Mouse (Mus musculus) brain, embryonic 14.5 days (tissue): ENCODE measurements at regions not wholly inside any gene's neighbourhood (a gene's known extent, or its start where the extent isn't known, plus 50 kb on each side); places are given as distances from the start of the nearest gene placed in this dataset.

Experiments
- DNase-seq: peaks from one replicate; pipeline ENCODE4 v3.0.0-alpha.2; 2011; ENCODE audit warnings: low read depth
- CTCF ChIP-seq: fragments of 200-500 bp; IDR thresholded peaks from 2 replicates; pipeline ENCODE4 v1.5.1; 2012; ENCODE audit warnings: inconsistent platforms, mild to moderate bottlenecking, moderate library complexity, borderline replicate concordance; ENCODE audit not compliant: insufficient read depth, insufficient read length; ENCODE audit errors: extremely low read depth
- POLR2A ChIP-seq: fragments of 200-500 bp; IDR thresholded peaks from 2 replicates; pipeline ENCODE4 v1.6.1; 2012; ENCODE audit warnings: mild to moderate bottlenecking, inconsistent platforms, borderline replicate concordance; ENCODE audit not compliant: poor library complexity, insufficient read depth, insufficient read length, severe bottlenecking; ENCODE audit errors: extremely low read depth

DNA sequence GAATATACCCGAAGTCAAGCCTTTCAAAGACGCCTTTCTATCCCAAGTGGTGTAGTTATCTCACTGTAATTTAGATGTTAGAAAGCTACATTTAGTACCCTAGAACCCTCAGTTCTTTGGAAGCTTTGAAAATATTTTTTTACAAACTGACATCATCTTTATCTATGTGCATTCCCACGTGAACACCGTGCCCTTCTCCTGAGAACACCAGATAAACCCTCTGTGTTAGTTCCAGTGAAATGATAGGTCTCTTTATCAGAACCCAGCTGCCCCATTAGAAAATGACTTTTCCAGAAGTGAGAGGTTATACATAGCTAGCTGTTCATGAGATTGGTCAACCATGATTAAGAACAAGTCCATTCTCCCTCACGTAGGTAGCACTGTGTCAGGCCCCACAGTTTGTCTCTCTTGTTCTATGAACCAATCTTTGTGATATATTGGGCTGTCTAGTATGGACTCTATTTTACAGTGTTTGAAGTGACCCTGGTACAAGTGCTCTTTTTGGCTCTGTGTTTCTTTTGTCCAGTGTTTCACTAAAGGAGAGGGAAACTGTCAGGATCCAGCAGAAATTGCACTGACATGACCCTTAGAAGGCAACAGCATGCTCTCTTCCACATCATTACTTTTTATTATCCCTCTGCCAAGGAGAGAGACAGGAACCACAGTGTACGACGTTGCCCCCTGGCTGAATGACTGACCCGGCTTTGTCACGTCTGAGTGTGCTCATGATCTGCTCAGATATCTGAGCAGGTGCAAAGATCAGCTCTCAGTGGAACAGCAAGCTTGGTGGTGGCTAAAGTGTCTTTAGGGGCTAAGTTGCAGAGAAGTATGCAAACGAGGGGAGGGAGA lies 1717.9 kb upstream of the Gm7489 start:
- TF ChIP-seq CTCF (no peak), POLR2A (no peak)
- no peak for DNase-seq

DNA sequence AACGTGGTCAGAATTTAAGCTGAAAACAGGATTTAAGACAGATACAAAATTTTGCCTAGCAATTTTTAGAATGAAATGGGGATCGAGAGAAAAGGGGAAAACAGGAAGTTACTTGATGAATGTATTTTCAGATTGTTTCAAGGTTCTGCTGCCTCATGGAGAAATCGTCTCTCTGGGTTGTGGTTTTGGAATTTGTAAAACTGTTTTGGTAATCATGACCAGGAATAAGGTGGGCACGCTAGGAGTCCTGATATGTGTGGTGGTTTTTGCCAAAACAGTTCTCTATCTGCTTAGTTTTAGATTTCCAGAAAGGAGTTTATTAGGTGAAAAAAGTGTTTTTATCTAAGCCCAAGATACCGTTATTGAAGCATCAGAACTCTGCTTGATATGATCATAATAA lies 1716.9 kb upstream of the Gm7489 start:
- DNase-seq: no peak
- TF ChIP-seq CTCF (no peak), POLR2A (no peak)

DNA sequence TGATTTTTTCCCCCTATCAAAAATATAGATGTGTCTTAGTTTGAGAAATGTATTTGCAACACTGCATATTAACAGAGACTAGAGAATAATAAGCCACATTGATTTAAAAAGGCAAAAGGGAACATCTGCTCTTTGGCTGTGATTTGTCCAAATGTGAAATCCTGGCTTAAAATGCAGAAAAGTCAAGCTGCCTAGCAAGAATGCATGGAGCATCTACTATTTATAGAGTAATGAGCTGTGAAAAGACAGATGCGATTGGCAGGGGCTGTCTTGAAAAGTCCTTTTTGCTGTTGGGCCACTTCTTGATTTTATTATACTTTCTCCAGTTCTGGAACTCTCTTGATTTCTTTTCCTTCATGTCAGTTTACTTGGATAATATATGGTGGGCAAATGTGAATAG lies 1707.8 kb upstream of the Gm7489 start:
- no peak for TF ChIP-seq POLR2A
- no peak for TF ChIP-seq CTCF

DNA sequence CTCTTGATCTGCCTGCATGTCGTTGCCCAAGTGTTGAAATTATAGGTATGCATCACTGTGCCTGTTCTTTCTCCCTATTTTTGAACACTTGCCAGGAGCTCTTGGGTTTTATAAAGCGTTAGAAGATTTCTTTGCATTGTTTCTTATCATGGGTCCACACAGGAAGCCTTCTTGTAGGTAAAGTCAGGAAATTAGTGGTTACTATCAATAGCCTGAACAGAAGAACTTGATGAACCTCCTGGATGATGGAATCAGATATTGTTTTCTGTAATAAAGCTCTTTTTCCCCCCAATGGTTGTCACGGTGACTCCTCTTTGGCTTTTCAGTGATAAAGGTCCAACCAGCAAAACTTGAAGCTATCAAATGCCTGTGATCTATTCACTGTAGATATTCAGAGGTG lies 1706.0 kb upstream of the Gm7489 start:
- no peak for DNase-seq
- TF ChIP-seq POLR2A (no peak), CTCF (no peak)

More for the DNA sequence above, 1707.8 kb upstream of the Gm7489 start:
- no peak for DNase-seq

DNA sequence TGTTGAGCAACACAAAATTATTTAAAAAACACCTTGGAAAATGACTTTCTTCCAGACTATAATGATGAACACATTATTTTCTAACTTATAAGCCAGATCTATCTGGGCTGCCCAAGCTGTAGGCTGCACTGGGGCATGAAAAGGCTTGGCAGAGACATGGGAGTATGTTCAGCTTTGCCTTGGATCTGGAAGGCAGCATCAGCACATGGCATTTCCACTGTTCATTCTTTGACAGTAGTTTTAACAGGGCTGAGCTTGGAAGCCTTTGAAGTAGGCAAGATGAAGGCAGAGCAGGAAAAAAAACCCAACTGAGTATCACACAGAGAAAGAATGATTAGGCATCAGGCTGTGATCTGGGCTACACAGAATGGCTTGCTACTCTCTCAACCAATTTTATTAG lies 1705.3 kb upstream of the Gm7489 start:
- TF ChIP-seq POLR2A: no peak
- no peak for TF ChIP-seq CTCF
- DNase-seq: peak; percentile 47

DNA sequence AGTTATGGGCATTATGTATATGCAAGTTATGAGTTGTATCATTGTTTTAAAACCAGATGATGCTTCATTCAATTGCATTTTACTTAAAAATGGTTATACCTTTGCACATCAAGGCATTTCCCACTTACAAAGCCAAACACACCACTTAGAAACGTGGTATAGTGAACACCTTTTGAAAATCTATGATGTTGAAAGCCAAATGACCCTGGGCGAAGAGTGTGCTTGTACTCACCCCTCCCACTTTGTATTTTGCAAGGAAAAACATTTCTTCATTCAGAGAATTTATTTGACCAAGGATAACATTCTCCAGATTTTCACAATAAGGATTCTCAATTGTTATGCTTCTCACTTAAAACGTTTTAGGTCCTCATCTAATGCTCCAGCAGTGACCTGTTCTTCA lies 1693.5 kb upstream of the Gm7489 start:
- TF ChIP-seq CTCF (no peak), POLR2A (no peak)
- DNase-seq: no peak

DNA sequence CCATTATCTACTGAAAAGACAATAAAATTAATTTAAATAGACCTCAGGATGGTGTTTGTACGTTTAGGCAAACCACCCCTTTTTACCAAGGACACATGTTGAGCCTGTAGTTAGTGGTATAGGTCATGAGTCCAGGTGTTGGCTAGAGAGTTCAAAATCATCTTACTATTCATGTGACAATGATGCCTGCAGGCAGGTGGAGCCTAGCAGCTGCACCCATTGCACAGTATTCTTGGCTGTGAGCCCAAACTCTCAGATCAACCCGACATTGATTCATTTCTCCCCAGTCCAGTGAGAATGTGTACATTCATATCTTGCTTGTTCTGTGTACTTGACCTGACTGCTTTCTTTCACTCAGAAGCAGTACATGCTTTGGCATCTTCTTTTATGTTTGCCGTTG lies 1677.4 kb upstream of the Gm7489 start:
- no peak for DNase-seq
- TF ChIP-seq CTCF: no peak
- TF ChIP-seq POLR2A: no peak

DNA sequence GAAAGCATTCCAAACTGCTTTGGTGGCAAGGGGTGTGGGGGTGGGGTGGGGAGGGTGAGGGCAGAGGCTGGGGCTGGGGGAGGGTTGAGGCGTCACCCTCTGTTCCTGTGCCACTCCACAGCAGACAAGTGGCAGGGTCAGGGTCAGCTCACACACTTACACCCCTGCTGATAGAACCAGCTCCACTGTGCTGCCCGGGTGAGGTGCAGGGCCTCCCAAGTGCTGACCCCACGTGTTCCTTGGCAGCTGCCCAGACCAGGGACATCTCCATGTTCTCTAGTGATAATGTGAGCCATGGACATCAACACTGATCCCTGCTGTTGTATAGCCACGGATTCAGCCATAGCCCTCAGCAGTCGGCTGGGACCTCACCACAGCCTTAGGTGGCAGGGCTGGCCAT lies 1652.3 kb upstream of the Gm7489 start:
- DNase-seq: no peak
- TF ChIP-seq CTCF (no peak), POLR2A (no peak)

DNA sequence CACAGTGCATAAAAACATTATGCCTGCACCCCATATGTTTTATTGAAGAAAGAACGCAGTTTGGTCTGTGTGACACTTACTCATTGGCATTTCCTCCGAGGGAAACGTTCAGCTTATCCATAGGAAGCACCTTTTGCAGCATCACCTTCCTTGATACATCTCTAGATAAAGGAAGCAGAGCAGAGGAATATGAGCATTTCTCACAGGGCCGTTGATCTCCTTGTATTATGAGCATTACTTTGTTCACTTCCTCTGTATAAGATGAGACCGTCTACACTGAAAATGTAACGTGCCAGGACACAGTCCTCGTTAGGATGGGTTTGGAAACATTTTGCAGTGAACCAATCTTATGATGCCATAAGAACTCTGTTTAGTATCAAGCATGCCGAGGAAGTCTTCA lies 1648.5 kb upstream of the Gm7489 start:
- no peak for DNase-seq
- no peak for TF ChIP-seq CTCF
- TF ChIP-seq POLR2A: no peak

DNA sequence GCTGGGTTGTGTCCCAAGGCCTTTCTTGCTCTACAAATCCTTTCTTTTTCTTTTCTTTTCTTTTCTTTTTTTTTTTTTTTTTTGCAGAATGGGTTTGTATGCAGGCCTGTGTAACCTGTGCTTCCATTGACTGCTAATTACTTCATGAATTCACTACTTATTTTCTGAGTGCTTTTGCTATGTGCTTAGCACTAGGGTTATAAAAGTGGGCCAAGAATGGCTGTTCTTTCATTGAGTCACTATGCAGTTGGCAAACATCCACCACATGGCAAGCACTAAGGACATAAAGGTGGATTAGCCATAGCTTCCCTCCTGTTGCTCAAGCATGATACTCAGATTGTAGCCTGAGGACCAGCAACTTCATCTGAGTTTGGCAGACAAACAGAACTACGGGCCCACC lies 1641.8 kb upstream of the Gm7489 start:
- no peak for TF ChIP-seq POLR2A
- TF ChIP-seq CTCF: no peak
- DNase-seq: peak; percentile 70
